In the genomic region with DNA sequence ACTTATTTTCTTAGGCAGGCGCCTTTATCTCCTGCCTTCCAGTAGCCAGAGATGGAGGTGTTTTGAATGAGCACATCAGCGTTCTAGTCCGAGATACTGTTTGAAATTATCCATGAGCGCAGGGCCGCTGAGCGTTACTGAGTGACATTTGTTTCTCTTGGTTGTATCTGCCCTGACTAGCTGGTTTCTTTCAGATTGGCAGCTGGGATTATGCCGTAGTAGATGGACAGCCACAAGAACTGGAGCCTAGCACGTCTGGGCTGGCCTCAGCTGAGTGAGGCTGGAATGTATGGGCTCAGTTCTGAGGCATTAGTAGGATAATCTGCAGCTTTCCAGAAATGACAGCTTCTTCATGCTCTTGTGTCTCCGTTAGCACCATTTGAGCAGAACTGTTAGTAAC, we compare ENCODE assay signal across 25 mouse cellular contexts.
DNase-seq lines count a peak whose midpoint lies in the region; ATAC-seq lines count a peak whose summit lies in the region.
"Had no signal": no experiment of that assay in that cellular context is flagged by ENCODE, and none has a peak within 500 bp of the region (broad histone marks: within the 10 kb centered on the region; RNA-seq: fewer than 3 reads in every experiment).

No protein-coding gene starts in this region.

- no peaks in the 10 kb centered on the region for H3K9me3 ChIP-seq in heart, embryonic 14.5 days (ENCODE audit: control insufficient read depth, low read length)
- H3K9me3 ChIP-seq in stomach, embryonic 16.5 days (replicated peaks; ENCODE audit: control insufficient read depth, low read length): no peaks in the 10 kb centered on the region
- H3K9me3 ChIP-seq: embryonic facial prominence, embryonic 12.5 days; hindbrain, embryonic 13.5 days; liver, embryonic 15.5 days; midbrain, embryonic 12.5 days had no signal

- H3K27me3 ChIP-seq in heart, embryonic 14.5 days (ENCODE audit: control insufficient read depth, insufficient read depth, low read length): no peaks in the 10 kb centered on the region
- no peaks in the 10 kb centered on the region for H3K27me3 ChIP-seq in stomach, embryonic 16.5 days (ENCODE audit: control insufficient read depth, insufficient read depth, low read length)
- H3K27me3 ChIP-seq: embryonic facial prominence, embryonic 12.5 days; hindbrain, embryonic 13.5 days; liver, embryonic 15.5 days; midbrain, embryonic 12.5 days had no signal

- intact Hi-C loops in heart, postnatal 36 days (cut with DNase I): no loop called here

- WGBS in heart, embryonic 14.5 days: 8% methylated on average over 9 of the region's 9 CpGs
- WGBS in stomach, embryonic 16.5 days: 30% methylated on average over 9 of the region's 9 CpGs

- H3K27ac ChIP-seq in heart, embryonic 14.5 days (replicated peaks in 1 of 2; ENCODE audit: control insufficient read depth in 1 of 2, insufficient read depth in 1 of 2, low read depth in 2 of 2, low read length in 2 of 2): no peak overlapping the region
- H3K27ac ChIP-seq in stomach, embryonic 16.5 days (ENCODE audit: low read length): peak overlapping the region; percentile 15; the same call in 1 of the 2 replicates
- H3K27ac ChIP-seq: embryonic facial prominence, embryonic 12.5 days; hindbrain, embryonic 13.5 days; liver, embryonic 15.5 days; midbrain, embryonic 12.5 days had no signal

- ATAC-seq in heart, embryonic 14.5 days (ENCODE audit: insufficient number of reproducible peaks, insufficient read depth, low FRiP score, low read depth): no peak
- no peak for ATAC-seq in stomach, embryonic 16.5 days (ENCODE audit: insufficient read depth, low FRiP score)
- ATAC-seq: forebrain, embryonic 14.5 days had no signal

- DNase-seq in embryo, embryonic 10.5 days (ENCODE audit: low spot score): peak; percentile 26
- no peak for DNase-seq in embryo, embryonic 11 days
- no peak for DNase-seq in heart, postnatal 36 days
- DNase-seq in retina, postnatal 1 day: peak; percentile 15
- no peak for DNase-seq in retina, embryonic 14.5 days (ENCODE audit: low spot score)
- DNase-seq in cerebellum, postnatal 4 days (ENCODE audit: low spot score in 2 of 2): no peak
- DNase-seq: adrenal gland, postnatal 10 days; cerebellum, adult 2 months; cerebellum, postnatal 25 days; gastrocnemius, postnatal 14 days; kidney, adult 9 months; kidney, postnatal 14 days; left cerebral cortex, postnatal 4 days; liver; lung, postnatal 10 days; right cerebral cortex, postnatal 14 days; spleen, adult 18-20 months; thymus, postnatal 36 days had no signal

- H3K36me3 ChIP-seq in heart, embryonic 14.5 days (ENCODE audit: control insufficient read depth, insufficient read depth, low read length): no peaks in the 10 kb centered on the region
- H3K36me3 ChIP-seq in stomach, embryonic 16.5 days (ENCODE audit: control insufficient read depth, insufficient read depth, low read length): no peaks in the 10 kb centered on the region
- H3K36me3 ChIP-seq: embryonic facial prominence, embryonic 12.5 days; hindbrain, embryonic 13.5 days; liver, embryonic 15.5 days; midbrain, embryonic 12.5 days had no signal

- no peak overlapping the region for H3K9ac ChIP-seq in heart, embryonic 14.5 days (ENCODE audit: low read length)
- H3K9ac ChIP-seq in stomach, embryonic 16.5 days (ENCODE audit: low read length): no peak overlapping the region
- H3K9ac ChIP-seq: embryonic facial prominence, embryonic 12.5 days; hindbrain, embryonic 13.5 days; liver, embryonic 15.5 days; midbrain, embryonic 12.5 days had no signal

- H3K4me3 ChIP-seq in heart, embryonic 14.5 days (ENCODE audit: control insufficient read depth in 1 of 2, insufficient read depth in 1 of 2, low read depth in 1 of 2, low read length in 2 of 2): no peak overlapping the region
- no peak overlapping the region for H3K4me3 ChIP-seq in stomach, embryonic 16.5 days (replicated peaks; ENCODE audit: low read length)
- H3K4me3 ChIP-seq: embryonic facial prominence, embryonic 12.5 days; hindbrain, embryonic 13.5 days; liver, embryonic 15.5 days; midbrain, embryonic 12.5 days had no signal

- H3K4me2 ChIP-seq in heart, embryonic 14.5 days (ENCODE audit: low read length): peak overlapping the region; percentile 28; the same call in 1 of the 2 replicates
- H3K4me2 ChIP-seq in stomach, embryonic 16.5 days (ENCODE audit: low read depth, low read length): no peak overlapping the region
- H3K4me2 ChIP-seq: embryonic facial prominence, embryonic 12.5 days; hindbrain, embryonic 13.5 days; liver, embryonic 15.5 days; midbrain, embryonic 12.5 days had no signal

- H3K4me1 ChIP-seq in heart, embryonic 14.5 days (ENCODE audit: control insufficient read depth in 2 of 2, insufficient read depth in 2 of 2, low read length in 2 of 2): peaks cover 9 to 17% of the 10 kb centered on the region in 2 experiments
- H3K4me1 ChIP-seq in stomach, embryonic 16.5 days (ENCODE audit: control insufficient read depth, insufficient read depth, low read length): peaks cover 12% of the 10 kb centered on the region; the same call in 1 of the 2 replicates
- H3K4me1 ChIP-seq: liver, embryonic 15.5 days had no signal

Comparison
In these comparisons a context has a peak if more than half of its experiments do, and no peak if none do; other contexts are left out.
1. DNase-seq: peak in embryo, embryonic 10.5 days (single experiment) and retina, postnatal 1 day (single experiment); none in embryo, embryonic 11 days (single experiment), heart, postnatal 36 days (0 of 2), retina, embryonic 14.5 days (single experiment) and cerebellum, postnatal 4 days (0 of 2).